Mouse (Mus musculus): ENCODE results near the gene Aldh3b3. TPM values are rescaled to one million over a fixed set of nuclear protein-coding genes. Genes with fewer than 3 reads are reported as not detected.

The Aldh3b3 gene
- polyA plus RNA-seq, 1 experiment from 2014 or later: not detected

GRCm38 (mm10) chr19:4005091-4005490 is 46.6 kb downstream of the Aldh3b3 start:
- no peak for ATAC-seq (replicated peaks; ENCODE audit: insufficient number of reproducible peaks, low FRiP score, low TSS enrichment)
- no peak overlapping the region for H3K4me3 ChIP-seq (ENCODE audit: low read depth, low read length)
- 88% methylated on average over 9 of the region's 9 CpGs for WGBS (ENCODE audit: insufficient replicate concordance)
- 0 out of 2 replicates have a peak overlapping the region, but pooled peaks have one; percentile 5 for H3K4me2 ChIP-seq
- H3K9ac ChIP-seq (ENCODE audit: low read depth, low read length): no peak overlapping the region
- H3K27me3 ChIP-seq (ENCODE audit: control insufficient read depth, insufficient read depth, low read length): no peaks in the 10 kb centered on the region
- H3K27ac ChIP-seq (ENCODE audit: low read depth, low read length): peak overlapping the region; percentile 35; the same call in 1 of the 2 replicates
- H3K36me3 ChIP-seq (ENCODE audit: control insufficient read depth, insufficient read depth, low read length): peaks cover 29% of the 10 kb centered on the region
- H3K4me1 ChIP-seq (ENCODE audit: control insufficient read depth, insufficient read depth, low read length): peaks cover 39% of the 10 kb centered on the region
- H3K9me3 ChIP-seq (replicated peaks; ENCODE audit: control insufficient read depth, low read length): no peaks in the 10 kb centered on the region

GRCm38 (mm10) chr19:4005971-4006370 is 47.5 kb downstream of the Aldh3b3 start:
- Histone ChIP-seq H3K36me3 (ENCODE audit: control insufficient read depth, insufficient read depth, low read length) (peaks cover 29% of the 10 kb centered on the region), H3K27ac (ENCODE audit: low read depth, low read length) (no peak overlapping the region), H3K9me3 (replicated peaks; ENCODE audit: control insufficient read depth, low read length) (no peaks in the 10 kb centered on the region), H3K4me3 (ENCODE audit: low read depth, low read length) (no peak overlapping the region), H3K4me1 (ENCODE audit: control insufficient read depth, insufficient read depth, low read length) (peaks cover 39% of the 10 kb centered on the region), H3K27me3 (ENCODE audit: control insufficient read depth, insufficient read depth, low read length) (no peaks in the 10 kb centered on the region), H3K9ac (ENCODE audit: low read depth, low read length) (no peak overlapping the region), H3K4me2 (no peak overlapping the region)
- no peak for ATAC-seq (replicated peaks; ENCODE audit: insufficient number of reproducible peaks, low FRiP score, low TSS enrichment)
- 97% methylated on average over 8 of the region's 8 CpGs for whole genome bisulfite sequencing (ENCODE audit: insufficient replicate concordance)

GRCm38 (mm10) chr19:4011086-4011485 is 52.6 kb downstream of the Aldh3b3 start:
- peaks cover 23% of the 10 kb centered on the region for H3K36me3 ChIP-seq (ENCODE audit: control insufficient read depth, insufficient read depth, low read length)
- no peak overlapping the region for H3K27ac ChIP-seq (ENCODE audit: low read depth, low read length)

GRCm38 (mm10) chr19:4012432-4013022 is 54.1 kb downstream of the Aldh3b3 start, which contains the start of gene Ndufv1:
Ndufv1 (minus strand) TSS chr19:4012806.
- peak within 1 kb of the TSS; percentile 75 for H3K27ac ChIP-seq (ENCODE audit: low read depth, low read length)
- H3K9me3 ChIP-seq (replicated peaks; ENCODE audit: control insufficient read depth, low read length): no peaks in the 10 kb centered on the region
- H3K36me3 ChIP-seq (ENCODE audit: control insufficient read depth, insufficient read depth, low read length): peaks cover 12% of the 10 kb centered on the region
- peak within 1 kb of the TSS; percentile 82 for H3K4me2 ChIP-seq
- peaks cover 15% of the 10 kb centered on the region for H3K4me1 ChIP-seq (ENCODE audit: control insufficient read depth, insufficient read depth, low read length)
- peak within 1 kb of the TSS; percentile 91 for H3K9ac ChIP-seq (ENCODE audit: low read depth, low read length)
- H3K4me3 ChIP-seq (ENCODE audit: low read depth, low read length): peak within 1 kb of the TSS; percentile 89
- no peaks in the 10 kb centered on the region for H3K27me3 ChIP-seq (ENCODE audit: control insufficient read depth, insufficient read depth, low read length)
- WGBS (ENCODE audit: insufficient replicate concordance): under 1% methylated on average over 45 of the region's 45 CpGs
- ATAC-seq (replicated peaks; ENCODE audit: insufficient number of reproducible peaks, low FRiP score, low TSS enrichment): peak; percentile 99

More at GRCm38 (mm10) chr19:4011086-4011485, 52.6 kb downstream of the Aldh3b3 start:
- Histone ChIP-seq H3K4me2 (no peak overlapping the region), H3K27me3 (ENCODE audit: control insufficient read depth, insufficient read depth, low read length) (no peaks in the 10 kb centered on the region), H3K9me3 (replicated peaks; ENCODE audit: control insufficient read depth, low read length) (no peaks in the 10 kb centered on the region), H3K4me1 (ENCODE audit: control insufficient read depth, insufficient read depth, low read length) (peaks cover 16% of the 10 kb centered on the region), H3K4me3 (ENCODE audit: low read depth, low read length) (peak overlapping the region; percentile 89; the same call in 1 of the 2 replicates), H3K9ac (ENCODE audit: low read depth, low read length) (0 out of 2 replicates have a peak overlapping the region, but pooled peaks have one; percentile 17)
- ATAC-seq (replicated peaks; ENCODE audit: insufficient number of reproducible peaks, low FRiP score, low TSS enrichment): no peak
- WGBS (ENCODE audit: insufficient replicate concordance): 94% methylated on average over 5 of the region's 5 CpGs

- WGBS (ENCODE audit: insufficient replicate concordance): 9% methylated on average over 9 of the region's 9 CpGs
- H3K27ac ChIP-seq (ENCODE audit: low read depth, low read length): peak overlapping the region; percentile 38
- H3K9me3 ChIP-seq (replicated peaks; ENCODE audit: control insufficient read depth, low read length): no peaks in the 10 kb centered on the region
- peak overlapping the region; percentile 66 for H3K9ac ChIP-seq (ENCODE audit: low read depth, low read length)
- ATAC-seq (replicated peaks; ENCODE audit: insufficient number of reproducible peaks, low FRiP score, low TSS enrichment): peak; percentile 46; the same call in 1 of the 2 replicates
- H3K4me3 ChIP-seq (ENCODE audit: low read depth, low read length): peak overlapping the region; percentile 89
- peaks cover 7% of the 10 kb centered on the region for H3K36me3 ChIP-seq (ENCODE audit: control insufficient read depth, insufficient read depth, low read length)
- peaks cover 15% of the 10 kb centered on the region for H3K4me1 ChIP-seq (ENCODE audit: control insufficient read depth, insufficient read depth, low read length)
- H3K27me3 ChIP-seq (ENCODE audit: control insufficient read depth, insufficient read depth, low read length): no peaks in the 10 kb centered on the region
- peak overlapping the region; percentile 66 for H3K4me2 ChIP-seq
Measured at GRCm38 (mm10) chr19:4013066-4013465, 54.6 kb downstream of the Aldh3b3 start.

GRCm38 (mm10) chr19:4014802-4015201 is 56.4 kb downstream of the Aldh3b3 start:
- Histone ChIP-seq H3K27me3 (ENCODE audit: control insufficient read depth, insufficient read depth, low read length) (no peaks in the 10 kb centered on the region), H3K36me3 (ENCODE audit: control insufficient read depth, insufficient read depth, low read length) (no peaks in the 10 kb centered on the region), H3K27ac (ENCODE audit: low read depth, low read length) (no peak overlapping the region), H3K4me1 (ENCODE audit: control insufficient read depth, insufficient read depth, low read length) (peaks cover 15% of the 10 kb centered on the region), H3K4me3 (ENCODE audit: low read depth, low read length) (no peak overlapping the region), H3K4me2 (no peak overlapping the region), H3K9ac (ENCODE audit: low read depth, low read length) (peak overlapping the region; percentile 36; the same call in 1 of the 2 replicates), H3K9me3 (replicated peaks; ENCODE audit: control insufficient read depth, low read length) (no peaks in the 10 kb centered on the region)
- ATAC-seq (replicated peaks; ENCODE audit: insufficient number of reproducible peaks, low FRiP score, low TSS enrichment): no peak

- H3K27me3 ChIP-seq (ENCODE audit: control insufficient read depth, insufficient read depth, low read length): no peaks in the 10 kb centered on the region
- H3K9ac ChIP-seq (ENCODE audit: low read depth, low read length): peak overlapping the region; percentile 36; the same call in 1 of the 2 replicates
- H3K4me1 ChIP-seq (ENCODE audit: control insufficient read depth, insufficient read depth, low read length): peaks cover 15% of the 10 kb centered on the region
- 52% methylated on average over 5 of the region's 5 CpGs for WGBS (ENCODE audit: insufficient replicate concordance)
- no peak overlapping the region for H3K4me3 ChIP-seq (ENCODE audit: low read depth, low read length)
- H3K4me2 ChIP-seq: no peak overlapping the region; the same call in 1 of the 2 replicates
- no peaks in the 10 kb centered on the region for H3K9me3 ChIP-seq (replicated peaks; ENCODE audit: control insufficient read depth, low read length)
- H3K36me3 ChIP-seq (ENCODE audit: control insufficient read depth, insufficient read depth, low read length): no peaks in the 10 kb centered on the region
- H3K27ac ChIP-seq (ENCODE audit: low read depth, low read length): peak overlapping the region; percentile 50; the same call in 1 of the 2 replicates
- no peak for ATAC-seq (replicated peaks; ENCODE audit: insufficient number of reproducible peaks, low FRiP score, low TSS enrichment)
Measured at GRCm38 (mm10) chr19:4015635-4016034, 57.2 kb downstream of the Aldh3b3 start.

- Histone ChIP-seq H3K4me1 (ENCODE audit: control insufficient read depth, insufficient read depth, low read length) (0 out of 2 replicates have a peak, but pooled peaks cover 5% of the 10 kb centered on the region), H3K9me3 (replicated peaks; ENCODE audit: control insufficient read depth, low read length) (no peaks in the 10 kb centered on the region), H3K27me3 (ENCODE audit: control insufficient read depth, insufficient read depth, low read length) (no peaks in the 10 kb centered on the region), H3K36me3 (ENCODE audit: control insufficient read depth, insufficient read depth, low read length) (no peaks in the 10 kb centered on the region), H3K9ac (ENCODE audit: low read depth, low read length) (no peak overlapping the region), H3K4me2 (no peak overlapping the region), H3K4me3 (ENCODE audit: low read depth, low read length) (no peak overlapping the region), H3K27ac (ENCODE audit: low read depth, low read length) (no peak overlapping the region)
- 62% methylated on average over 10 of the region's 10 CpGs for WGBS (ENCODE audit: insufficient replicate concordance)
- ATAC-seq (replicated peaks; ENCODE audit: insufficient number of reproducible peaks, low FRiP score, low TSS enrichment): no peak
Measured at GRCm38 (mm10) chr19:4017921-4018587, 59.6 kb downstream of the Aldh3b3 start.
